Mouse (Mus musculus) spleen, adult 2 months (tissue): ENCODE results near the gene Erc2. TPM values are rescaled to one million over a fixed set of nuclear protein-coding genes. Genes with fewer than 3 reads are reported as not detected.

Experiments used
- DNase-seq, 2 experiments: peaks; one replicate each; pipeline versions ENCODE4 v3.0.0 to v3.0.0-alpha.2; 2012 to 2021; ENCODE audit warnings: low spot score in 2 of 2, low read depth in 1 of 2
- H3K27ac ChIP-seq: fragments of 200-500 bp; 2 replicates; pipeline ENCODE4 v1.5.1; 2012; ENCODE audit warnings: low read length, inconsistent platforms; ENCODE audit not compliant: insufficient read depth
- H3K27me3 ChIP-seq: fragments of 200-500 bp; 2 replicates; pipeline ENCODE4 v1.6.1; 2012; ENCODE audit warnings: mild to moderate bottlenecking, moderate library complexity, low read length, inconsistent platforms; ENCODE audit not compliant: control insufficient read depth, insufficient read depth
- H3K36me3 ChIP-seq: fragments of 200-500 bp; 2 replicates; pipeline ENCODE4 v1.6.1; 2012; ENCODE audit warnings: mild to moderate bottlenecking, low read length, inconsistent platforms; ENCODE audit not compliant: control insufficient read depth, insufficient read depth
- H3K4me1 ChIP-seq: fragments of 200-500 bp; 2 replicates; pipeline ENCODE4 v1.6.1; 2011; ENCODE audit warnings: inconsistent platforms; ENCODE audit not compliant: control insufficient read depth, insufficient read depth, insufficient read length
- H3K4me3 ChIP-seq: fragments of 200-500 bp; 2 replicates; pipeline ENCODE4 v1.5.1; 2011; ENCODE audit warnings: mild to moderate bottlenecking, inconsistent platforms; ENCODE audit not compliant: insufficient read depth, insufficient read length; ENCODE audit errors: extremely low read depth
- CTCF ChIP-seq: fragments of 200-500 bp; IDR thresholded peaks from 2 replicates; pipeline ENCODE4 v1.5.1; 2011; ENCODE audit warnings: mild to moderate bottlenecking, inconsistent platforms; ENCODE audit not compliant: insufficient read depth, insufficient read length, insufficient replicate concordance; ENCODE audit errors: extremely low read depth
- POLR2A ChIP-seq: fragments of 200-500 bp; IDR thresholded peaks from 2 replicates; pipeline ENCODE4 v1.6.1; 2011; ENCODE audit warnings: low read depth, low read length, inconsistent platforms
- WGBS: fragments of 180-500 bp; shearing (Covaris S2); methylation state at CpG from one replicate; pipeline ENCODE4 v1.1.7; 2018; 5-methylcytosine and 5-hydroxymethylcytosine counted together
- polyA plus RNA-seq: library from polyadenylated mRNA; depleted of rRNA; stranded (reverse); fragments of >200 nt; gene quantifications from 2 replicates; pipeline ENCODE4 v1.2.3, GENCODE M21; 2012

Gene Erc2
- polyA plus RNA-seq, 1 experiment, result 0.11 TPM

DNA sequence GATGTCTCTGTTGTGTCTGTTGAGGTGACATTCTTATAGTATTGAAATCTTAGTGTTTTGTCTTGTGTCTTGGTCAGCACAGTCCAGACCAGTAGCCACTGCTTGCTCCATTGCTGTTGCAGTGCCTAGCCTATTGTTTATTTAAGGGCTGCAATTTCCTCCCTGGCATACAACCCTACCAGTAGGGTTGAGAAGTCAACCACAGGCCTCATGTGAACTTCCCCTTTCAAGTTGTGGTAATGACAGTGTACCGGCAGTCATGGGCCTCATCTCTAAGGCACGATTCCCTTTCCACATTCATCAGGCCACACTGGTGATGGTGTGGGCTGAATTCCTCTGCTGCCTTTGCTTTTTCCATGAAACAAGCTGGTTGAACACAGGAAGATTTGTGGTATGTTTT is 267.4 kb downstream of the Erc2 start:
- Histone ChIP-seq H3K27me3 (no peaks in the 10 kb centered on the region), H3K27ac (no peak overlapping the region), H3K36me3 (no peaks in the 10 kb centered on the region), H3K4me1 (no peaks in the 10 kb centered on the region), H3K4me3 (no peak overlapping the region)
- WGBS, result 11% methylated on average over 2 of the region's 2 CpGs
- TF ChIP-seq POLR2A (no peak), CTCF (no peak)
- no peak for DNase-seq

GRCm38 (mm10) chr14:27892416-27892815 is 270.2 kb downstream of the Erc2 start:
- no peaks in the 10 kb centered on the region for H3K36me3 ChIP-seq
- no peak overlapping the region for H3K27ac ChIP-seq
- H3K4me3 ChIP-seq, result no peak overlapping the region
- TF ChIP-seq CTCF (no peak), POLR2A (no peak)
- no peaks in the 10 kb centered on the region for H3K27me3 ChIP-seq
- no peak for DNase-seq
- WGBS, result 86% methylated on average over 2 of the region's 2 CpGs
- no peaks in the 10 kb centered on the region for H3K4me1 ChIP-seq

DNA sequence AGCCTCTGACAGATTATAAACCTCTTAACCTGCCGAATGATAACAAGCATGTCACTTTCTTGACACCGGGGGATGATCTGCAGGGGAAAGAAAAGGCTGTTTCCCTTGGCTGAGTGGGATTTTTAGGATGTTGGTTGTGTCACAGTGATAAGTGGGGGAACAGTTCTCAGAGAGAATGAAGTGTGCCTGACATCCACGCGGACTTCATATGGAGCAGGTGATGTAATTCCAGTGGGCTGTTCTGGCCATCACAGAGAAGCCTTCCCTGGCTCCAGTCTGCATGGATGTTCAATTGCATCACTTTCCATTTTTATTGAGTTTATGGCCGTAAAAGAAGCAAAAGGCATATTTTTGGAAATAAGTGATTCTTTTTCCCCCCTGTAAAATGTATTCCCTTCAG is 279.5 kb downstream of the Erc2 start:
- DNase-seq, result no peak
- Histone ChIP-seq H3K27me3 (no peaks in the 10 kb centered on the region), H3K27ac (no peak overlapping the region), H3K4me3 (no peak overlapping the region), H3K36me3 (no peaks in the 10 kb centered on the region), H3K4me1 (no peaks in the 10 kb centered on the region)
- TF ChIP-seq CTCF (no peak), POLR2A (no peak)
- 90% methylated on average over 5 of the region's 5 CpGs for WGBS

GRCm38 (mm10) chr14:27921656-27922373 is 299.6 kb downstream of the Erc2 start:
- H3K27me3 ChIP-seq, result no peaks in the 10 kb centered on the region
- no peaks in the 10 kb centered on the region for H3K36me3 ChIP-seq
- no peak overlapping the region for H3K4me3 ChIP-seq
- no peak for DNase-seq
- TF ChIP-seq POLR2A, result no peak
- no peak for TF ChIP-seq CTCF
- 79% methylated on average over 5 of the region's 5 CpGs for WGBS
- no peak overlapping the region for H3K27ac ChIP-seq
- H3K4me1 ChIP-seq, result no peaks in the 10 kb centered on the region

- TF ChIP-seq CTCF, result no peak
- Histone ChIP-seq H3K4me1 (no peaks in the 10 kb centered on the region), H3K27ac (no peak overlapping the region), H3K27me3 (no peaks in the 10 kb centered on the region), H3K4me3 (no peak overlapping the region), H3K36me3 (no peaks in the 10 kb centered on the region)
- DNase-seq, result no peak
- 95% methylated on average over 3 of the region's 3 CpGs for WGBS
Observed at GRCm38 (mm10) chr14:27927369-27927768, 305.1 kb downstream of the Erc2 start.

DNA sequence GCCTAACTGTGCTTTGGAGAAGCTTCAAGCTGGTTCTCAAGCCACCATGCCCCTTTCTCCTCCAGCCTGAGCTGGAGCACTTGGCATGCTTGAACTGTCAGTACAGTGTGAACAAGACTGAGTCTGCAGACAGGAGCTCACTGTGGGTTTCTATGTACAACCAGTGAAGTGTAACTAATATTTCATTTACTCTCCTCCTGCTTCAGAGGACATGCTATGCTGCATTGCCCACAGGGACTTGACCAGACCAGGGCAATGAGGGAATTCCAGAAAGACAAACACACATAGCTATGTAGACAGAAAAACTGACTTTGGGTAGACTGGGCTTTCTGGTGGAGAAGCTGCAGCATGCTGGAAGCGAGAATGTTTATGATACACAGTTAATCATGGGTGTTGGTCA is 311.3 kb downstream of the Erc2 start:
- WGBS, result 55% methylated on average over 1 of the region's 1 CpGs
- Histone ChIP-seq H3K4me3 (no peak overlapping the region), H3K27ac (no peak overlapping the region), H3K36me3 (no peaks in the 10 kb centered on the region), H3K27me3 (no peaks in the 10 kb centered on the region), H3K4me1 (no peaks in the 10 kb centered on the region)
- DNase-seq, result no peak
- TF ChIP-seq POLR2A, result no peak

GRCm38 (mm10) chr14:27935714-27936113 is 313.5 kb downstream of the Erc2 start:
- WGBS, result 94% methylated on average over 3 of the region's 3 CpGs
- no peak for DNase-seq
- H3K4me1 ChIP-seq, result no peaks in the 10 kb centered on the region
- no peak overlapping the region for H3K27ac ChIP-seq
- H3K4me3 ChIP-seq, result no peak overlapping the region
- H3K36me3 ChIP-seq, result no peaks in the 10 kb centered on the region
- TF ChIP-seq POLR2A, result no peak
- no peak for TF ChIP-seq CTCF
- no peaks in the 10 kb centered on the region for H3K27me3 ChIP-seq
